Mouse (Mus musculus): ENCODE results near the gene Aven.

- no peak for TF ChIP-seq CTCF (IDR thresholded peaks at IDR 0.05)
- no peak for TF ChIP-seq POLR2A (IDR thresholded peaks at IDR 0.05; ENCODE audit: insufficient read depth, low read depth, low read length)
- no peak for TF ChIP-seq EP300 (IDR thresholded peaks at IDR 0.05; ENCODE audit: insufficient read depth, low read depth, low read length)
Observed at GRCm38 (mm10) chr2:112606536-112606935, 113.8 kb downstream of the Aven start.
